Mouse (Mus musculus) ES-Bruce4 (cell line): Measurements from ENCODE around the gene Xrcc3. TPM values are rescaled to one million over a fixed set of nuclear protein-coding genes. Genes with fewer than 3 reads are reported as not detected.

Source experiments
- H3K27ac ChIP-seq: 2 replicates; pipeline ENCODE4 v1.5.1; 2012; ENCODE audit warnings: low read length, inconsistent platforms; ENCODE audit not compliant: insufficient read depth
- H3K27me3 ChIP-seq: 2 replicates; pipeline ENCODE4 v1.6.1; 2012; ENCODE audit warnings: mild to moderate bottlenecking, low read length, inconsistent platforms; ENCODE audit not compliant: control insufficient read depth, poor library complexity, insufficient read depth, severe bottlenecking
- H3K36me3 ChIP-seq: 2 replicates; pipeline ENCODE4 v1.6.1; 2012; ENCODE audit warnings: inconsistent platforms, mild to moderate bottlenecking, low read length, moderate library complexity; ENCODE audit not compliant: control insufficient read depth, poor library complexity, insufficient read depth, severe bottlenecking
- H3K4me1 ChIP-seq: one replicate; pipeline ENCODE4 v1.8.1; 2011; ENCODE audit warnings: low read length; ENCODE audit not compliant: control insufficient read depth, insufficient read depth
- H3K4me3 ChIP-seq: 2 replicates; pipeline ENCODE4 v1.5.1; 2011; ENCODE audit warnings: low read depth, mild to moderate bottlenecking, low read length
- H3K9ac ChIP-seq: 2 replicates; pipeline ENCODE4 v1.6.1; 2012; ENCODE audit warnings: low read depth, mild to moderate bottlenecking, inconsistent platforms; ENCODE audit not compliant: poor library complexity, severe bottlenecking
- H3K9me3 ChIP-seq: replicated peaks from 2 replicates; pipeline ENCODE4 v1.6.1; 2012; ENCODE audit warnings: mild to moderate bottlenecking, low read length, inconsistent platforms; ENCODE audit not compliant: control insufficient read depth, poor library complexity, insufficient read depth, severe bottlenecking
- CTCF ChIP-seq: IDR thresholded peaks from one replicate; pipeline ENCODE4 v1.8.1; 2011; ENCODE audit warnings: low read depth, low read length
- EP300 ChIP-seq: IDR thresholded peaks from 2 replicates; pipeline ENCODE4 v1.6.1; 2011; ENCODE audit warnings: low read depth, low read length; ENCODE audit not compliant: insufficient read depth
- POLR2A ChIP-seq: IDR thresholded peaks from one replicate; pipeline ENCODE4 v1.8.1; 2011; ENCODE audit warnings: low read length; ENCODE audit not compliant: insufficient read depth
- polyA plus RNA-seq: library from polyadenylated mRNA; stranded (reverse); fragments of >200 nt; gene quantifications from 2 replicates; pipeline ENCODE4 v1.2.4, GENCODE M21; 2011; ENCODE audit warnings: low read depth; ENCODE audit not compliant: missing spikeins, insufficient read depth, insufficient read length

Xrcc3 gene
- polyA plus RNA-seq, 1 experiment: 14.3 TPM

DNA sequence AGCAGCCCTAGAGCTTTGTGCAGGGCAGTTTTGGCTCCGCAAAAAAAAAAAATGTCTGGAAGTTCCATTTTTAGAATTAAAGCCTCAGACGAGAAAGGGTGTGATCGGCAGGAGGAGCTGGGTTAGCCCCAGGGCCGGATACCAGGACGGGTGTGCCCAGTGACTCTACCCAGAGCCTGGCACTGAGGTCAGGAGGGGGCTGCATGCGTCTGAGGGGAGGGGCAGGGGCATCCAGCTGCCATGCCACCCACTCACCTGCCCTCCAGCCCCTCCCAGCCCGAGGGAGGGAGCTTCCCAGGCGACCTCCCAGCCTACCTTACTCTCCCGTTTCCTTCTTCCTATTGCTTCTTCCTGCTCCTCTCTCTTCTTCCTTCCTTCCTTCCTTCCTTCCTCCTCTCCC lies 60.3 kb downstream of the Xrcc3 start:
- H3K27ac ChIP-seq: no peak overlapping the region
- no peaks in the 10 kb centered on the region for H3K9me3 ChIP-seq
- no peaks in the 10 kb centered on the region for H3K36me3 ChIP-seq
- peaks cover 2% of the 10 kb centered on the region for H3K4me1 ChIP-seq
- TF ChIP-seq EP300 (no peak), CTCF (no peak), POLR2A (no peak)
- H3K9ac ChIP-seq: no peak overlapping the region
- no peak overlapping the region for H3K4me3 ChIP-seq
- no peaks in the 10 kb centered on the region for H3K27me3 ChIP-seq

Other genes starting within 250 kb of the Xrcc3 start
- gene Mark3, start 239.3 kb downstream of the Xrcc3 start, polyA plus RNA-seq: 86.1 and 90.2 TPM in 2 replicates
- gene Ckb, start 141.5 kb downstream of the Xrcc3 start, polyA plus RNA-seq: 140 and 147 TPM in 2 replicates
- gene Trmt61a, start 135.8 kb downstream of the Xrcc3 start, polyA plus RNA-seq: 13.0 and 14.8 TPM in 2 replicates
- gene Bag5, start 100.6 kb downstream of the Xrcc3 start, polyA plus RNA-seq: 13.4 and 14.6 TPM in 2 replicates
- 49.1 and 49.4 TPM in 2 replicates for gene Apopt1, start 100.6 kb downstream of the Xrcc3 start, polyA plus RNA-seq
- 92.2 and 92.5 TPM in 2 replicates for gene Klc1, start 55.0 kb downstream of the Xrcc3 start, polyA plus RNA-seq
- 36.0 and 37.0 TPM in 2 replicates for gene Zfyve21, start 297 bp upstream of the Xrcc3 start, polyA plus RNA-seq
- gene Ppp1r13b, start 94.2 kb upstream of the Xrcc3 start, polyA plus RNA-seq: 7.8 and 8.9 TPM in 2 replicates
- 386 and 394 TPM in 2 replicates for gene Atp5mpl, start 153.1 kb upstream of the Xrcc3 start, polyA plus RNA-seq
- gene Tdrd9, start 157.7 kb upstream of the Xrcc3 start, polyA plus RNA-seq: not detected in 2 replicates
- gene Rd3l, start 167.4 kb upstream of the Xrcc3 start, polyA plus RNA-seq: not detected in 2 replicates